Comparison of ENCODE assay signal across 14 mouse cellular contexts in genomic region chr14:93317393-93317792, GRCm38 (mm10).
DNase-seq lines count a peak whose midpoint lies in the region; ATAC-seq and TF ChIP-seq lines count a peak whose summit lies in the region.
"Had no signal": no experiment of that assay in that cellular context is flagged by ENCODE, and none has a peak within 500 bp of the region (broad histone marks: within the 10 kb centered on the region; RNA-seq: fewer than 3 reads in every experiment).

No protein-coding gene starts in this region.

- peak; percentile 86 for TF ChIP-seq CTCF in layer of hippocampus, adult 2 months (conservative IDR thresholded peaks at IDR 0.05)
- TF ChIP-seq CTCF in E14TG2a.4 (conservative IDR thresholded peaks at IDR 0.05; ENCODE audit: low read length) = peak; percentile 42

- H3K9me3 ChIP-seq in forebrain, embryonic 11.5 days (ENCODE audit: control insufficient read depth, low read length) = no peaks in the 10 kb centered on the region
- no peaks in the 10 kb centered on the region for H3K9me3 ChIP-seq in forebrain, embryonic 16.5 days (ENCODE audit: control insufficient read depth, low read length)
- no peaks in the 10 kb centered on the region for H3K9me3 ChIP-seq in E14TG2a.4 (ENCODE audit: low read length)
- H3K9me3 ChIP-seq: embryonic facial prominence, embryonic 12.5 days; hindbrain, embryonic 13.5 days had no signal

- H3K36me3 ChIP-seq in forebrain, embryonic 11.5 days (ENCODE audit: control insufficient read depth, insufficient read depth, low read length) = no peaks in the 10 kb centered on the region
- no peaks in the 10 kb centered on the region for H3K36me3 ChIP-seq in forebrain, embryonic 16.5 days (ENCODE audit: control insufficient read depth, insufficient read depth)
- H3K36me3 ChIP-seq in E14TG2a.4 (ENCODE audit: insufficient read depth, low read length) = no peaks in the 10 kb centered on the region
- H3K36me3 ChIP-seq: embryonic facial prominence, embryonic 12.5 days; hindbrain, embryonic 13.5 days had no signal

- no peak overlapping the region for H3K9ac ChIP-seq in forebrain, embryonic 11.5 days (ENCODE audit: low read length)
- no peak overlapping the region for H3K9ac ChIP-seq in forebrain, embryonic 16.5 days (replicated peaks; ENCODE audit: low read depth, low read length)
- H3K9ac ChIP-seq: embryonic facial prominence, embryonic 12.5 days; hindbrain, embryonic 13.5 days; liver, embryonic 14.5 days had no signal

- no peak overlapping the region for H3K4me2 ChIP-seq in forebrain, embryonic 11.5 days (ENCODE audit: low read depth, low read length, severe bottlenecking)
- no peak overlapping the region for H3K4me2 ChIP-seq in forebrain, embryonic 16.5 days (ENCODE audit: low read length)
- H3K4me2 ChIP-seq: embryonic facial prominence, embryonic 12.5 days; hindbrain, embryonic 13.5 days had no signal

- H3K27me3 ChIP-seq in forebrain, embryonic 11.5 days (ENCODE audit: control insufficient read depth, insufficient read depth, low read length) = no peaks in the 10 kb centered on the region
- no peaks in the 10 kb centered on the region for H3K27me3 ChIP-seq in forebrain, embryonic 16.5 days (replicated peaks; ENCODE audit: control insufficient read depth, insufficient read depth, low read length)
- H3K27me3 ChIP-seq in E14TG2a.4 (ENCODE audit: insufficient read depth, low read length) = no peaks in the 10 kb centered on the region
- H3K27me3 ChIP-seq: embryonic facial prominence, embryonic 12.5 days; hindbrain, embryonic 13.5 days had no signal

- no peak for DNase-seq in forebrain, embryonic 11.5 days (ENCODE audit: low spot score)
- peak; percentile 15 to 34 for DNase-seq in layer of hippocampus, adult 2 months (ENCODE audit: low spot score in 2 of 2)
- no peak for DNase-seq in layer of hippocampus, adult 11-12 months (ENCODE audit: low spot score)
- peak; percentile 11 for DNase-seq in embryo, embryonic 11.5 days (ENCODE audit: low read depth, low spot score)
- DNase-seq in adrenal gland, postnatal 10 days = no peak
- DNase-seq: adrenal gland, adult 8-10 months; gastrocnemius, postnatal 36 days had no signal

- no peaks in the 10 kb centered on the region for H3K4me1 ChIP-seq in forebrain, embryonic 11.5 days (replicated peaks; ENCODE audit: control insufficient read depth, insufficient read depth, low read length)
- H3K4me1 ChIP-seq in forebrain, embryonic 16.5 days (replicated peaks; ENCODE audit: control insufficient read depth, insufficient read depth, low read length) = no peaks in the 10 kb centered on the region
- H3K4me1 ChIP-seq in E14TG2a.4 (replicated peaks; ENCODE audit: low read depth, low read length) = no peaks in the 10 kb centered on the region
- H3K4me1 ChIP-seq: embryonic facial prominence, embryonic 12.5 days; hindbrain, embryonic 13.5 days had no signal

- peak; percentile 71; the same call in 1 of the 2 replicates for ATAC-seq in forebrain, embryonic 11.5 days (replicated peaks; ENCODE audit: low FRiP score)
- no peak for ATAC-seq in forebrain, embryonic 16.5 days
- ATAC-seq in monocyte, adult 5-6 weeks (replicated peaks; ENCODE audit: insufficient number of reproducible peaks, low FRiP score, low TSS enrichment, poor library complexity, severe bottlenecking) = no peak
- ATAC-seq: CD4-positive, CD25-positive, alpha-beta regulatory T cell, adult 4 months had no signal

- H3K27ac ChIP-seq in forebrain, embryonic 11.5 days (ENCODE audit: low read depth, low read length) = no peak overlapping the region
- no peak overlapping the region for H3K27ac ChIP-seq in forebrain, embryonic 16.5 days (ENCODE audit: low read length)
- H3K27ac ChIP-seq in layer of hippocampus, adult 2 months = no peak overlapping the region
- H3K27ac ChIP-seq: embryonic facial prominence, embryonic 12.5 days; hindbrain, embryonic 13.5 days; liver, embryonic 14.5 days had no signal

- no peak overlapping the region for H3K4me3 ChIP-seq in forebrain, embryonic 11.5 days (ENCODE audit: low read depth, low read length)
- H3K4me3 ChIP-seq in forebrain, embryonic 16.5 days (replicated peaks; ENCODE audit: low read length) = no peak overlapping the region
- H3K4me3 ChIP-seq in layer of hippocampus, adult 2 months = no peak overlapping the region
- no peak overlapping the region for H3K4me3 ChIP-seq in E14TG2a.4 (replicated peaks; ENCODE audit: low read length)
- H3K4me3 ChIP-seq: embryonic facial prominence, embryonic 12.5 days; hindbrain, embryonic 13.5 days had no signal

Comparison
In these comparisons a context has a peak if more than half of its experiments do, and no peak if none do; other contexts are left out.
1. DNase-seq: peak in layer of hippocampus, adult 2 months (2 of 2) and embryo, embryonic 11.5 days (single experiment); none in forebrain, embryonic 11.5 days (single experiment), layer of hippocampus, adult 11-12 months (single experiment) and adrenal gland, postnatal 10 days (single experiment).